Mouse (Mus musculus): ENCODE measurements around the gene Dnttip1. TPM values are rescaled to one million over a fixed set of nuclear protein-coding genes. Genes with fewer than 3 reads are reported as not detected.

Gene Dnttip1
- total RNA-seq, 2 experiments from 2014 or later = 35.8 to 38.5 TPM

- intact Hi-C loops (cut with DNase I) = no loop called here
Measured at GRCm38 (mm10) chr2:164777246-164778014, 31.6 kb downstream of the Dnttip1 start.

GRCm38 (mm10) chr2:164778015-164778287 is 32.2 kb downstream of the Dnttip1 start:
- intact Hi-C loops (cut with DNase I) = no loop called here
- DNase-seq = no peak

More at GRCm38 (mm10) chr2:164777246-164778014, 31.6 kb downstream of the Dnttip1 start:
- no peak for DNase-seq

- intact Hi-C loops (cut with DNase I) = no loop called here
- no peak for DNase-seq
Measured at GRCm38 (mm10) chr2:164778809-164779208, 33.0 kb downstream of the Dnttip1 start.

GRCm38 (mm10) chr2:164779481-164780086 is 33.8 kb downstream of the Dnttip1 start, which contains the start of gene Tnnc2:
Gene Tnnc2, minus strand, starts transcription at chr2:164779967.
- intact Hi-C loops (cut with DNase I) = no loop called here
- no peak for DNase-seq

- no peak for DNase-seq
- intact Hi-C loops (cut with DNase I) = no loop called here
Measured at GRCm38 (mm10) chr2:164781876-164782275, 36.1 kb downstream of the Dnttip1 start.

- no peak for DNase-seq
- intact Hi-C loops (cut with DNase I) = no loop called here
Measured at GRCm38 (mm10) chr2:164783926-164784581, 38.3 kb downstream of the Dnttip1 start.

- no peak for DNase-seq
- intact Hi-C loops (cut with DNase I) = no loop called here
Measured at GRCm38 (mm10) chr2:164784869-164785420, 39.2 kb downstream of the Dnttip1 start.

- intact Hi-C loops (cut with DNase I) = no loop called here
- peak; percentile 90 to 95 for DNase-seq
Measured at GRCm38 (mm10) chr2:164785481-164786387, 40.0 kb downstream of the Dnttip1 start, which contains the start of gene Snx21. Gene Snx21, plus strand, starts transcription at chr2:164785823.

- intact Hi-C loops (cut with DNase I) = no loop called here
- DNase-seq = no peak
Measured at GRCm38 (mm10) chr2:164786388-164786885, 40.7 kb downstream of the Dnttip1 start.

GRCm38 (mm10) chr2:164787032-164787431 is 41.2 kb downstream of the Dnttip1 start:
- DNase-seq = no peak
- intact Hi-C loops (cut with DNase I) = no loop called here

GRCm38 (mm10) chr2:164787779-164788178 is 42.0 kb downstream of the Dnttip1 start:
- intact Hi-C loops (cut with DNase I) = no loop called here
- DNase-seq = no peak

GRCm38 (mm10) chr2:164788411-164788810 is 42.6 kb downstream of the Dnttip1 start:
- no peak for DNase-seq
- intact Hi-C loops (cut with DNase I) = no loop called here

- intact Hi-C loops (cut with DNase I) = loop anchor here (5.0 kb wide), 1 partner anchor 198 kb away; the partner anchor contains the start of gene Eppin
- no peak for DNase-seq
Measured at GRCm38 (mm10) chr2:164790451-164790850, 44.7 kb downstream of the Dnttip1 start.

- intact Hi-C loops (cut with DNase I) = loop anchor here (5.0 kb wide), 1 partner anchor 200 kb away; the partner anchor contains the start of gene Eppin
- no peak for DNase-seq
Measured at GRCm38 (mm10) chr2:164791841-164792261, 46.1 kb downstream of the Dnttip1 start.

GRCm38 (mm10) chr2:164792400-164793190 is 46.8 kb downstream of the Dnttip1 start:
- no peak for DNase-seq
- intact Hi-C loops (cut with DNase I) = loop anchor here (5.0 kb wide), 1 partner anchor 200 kb away; the partner anchor contains the start of gene Eppin

GRCm38 (mm10) chr2:164793236-164793635 is 47.5 kb downstream of the Dnttip1 start:
- peak; percentile 64 to 78 for DNase-seq
- intact Hi-C loops (cut with DNase I) = loop anchor here (5.0 kb wide), 1 partner anchor 201 kb away; the partner anchor contains the start of gene Eppin

GRCm38 (mm10) chr2:164793772-164794171 is 48.0 kb downstream of the Dnttip1 start:
- peak in 1 of 2 experiments; percentile 33 for DNase-seq
- intact Hi-C loops (cut with DNase I) = loop anchor here (2.0 to 5.0 kb wide), 2 partner anchors 113 to 201 kb away; partner anchors contain the start of gene Eppin

- intact Hi-C loops (cut with DNase I) = loop anchor here (2.0 to 5.0 kb wide), 2 partner anchors 113 to 202 kb away; partner anchors contain the start of gene Eppin
- DNase-seq = peak; percentile 89 to 93
Measured at GRCm38 (mm10) chr2:164794293-164794692, 48.5 kb downstream of the Dnttip1 start.

- intact Hi-C loops (cut with DNase I) = loop anchor here (2.0 kb wide), 1 partner anchor 115 kb away; no protein-coding TSS in a partner anchor
- DNase-seq = no peak
Measured at GRCm38 (mm10) chr2:164795868-164796267, 50.1 kb downstream of the Dnttip1 start.

All from heart, postnatal 10 days (tissue).